Mouse (Mus musculus): ENCODE results near the gene Ank3. TPM values are rescaled to one million over a fixed set of nuclear protein-coding genes. Genes with fewer than 3 reads are reported as not detected.
"Not testable (repeated sequence)": the region's sequence is repeated elsewhere in the genome, so short reads cannot be mapped to it uniquely, and the experiment has no call there.

Gene Ank3
- total RNA-seq, 4 experiments from 2014 or later = 81.4 to 115 (median 89.6) TPM

- DNase-seq (ENCODE audit: low spot score in 2 of 2) = no peak
Measured at GRCm38 (mm10) chr10:69883935-69884680, 485.5 kb downstream of the Ank3 start.

- peak; percentile 24 to 25 for DNase-seq (ENCODE audit: low spot score in 2 of 2)
Measured at GRCm38 (mm10) chr10:69888399-69888798, 489.8 kb downstream of the Ank3 start.

- no peak for DNase-seq (ENCODE audit: low spot score in 2 of 2)
Measured at GRCm38 (mm10) chr10:69889779-69890178, 491.2 kb downstream of the Ank3 start.

DNA sequence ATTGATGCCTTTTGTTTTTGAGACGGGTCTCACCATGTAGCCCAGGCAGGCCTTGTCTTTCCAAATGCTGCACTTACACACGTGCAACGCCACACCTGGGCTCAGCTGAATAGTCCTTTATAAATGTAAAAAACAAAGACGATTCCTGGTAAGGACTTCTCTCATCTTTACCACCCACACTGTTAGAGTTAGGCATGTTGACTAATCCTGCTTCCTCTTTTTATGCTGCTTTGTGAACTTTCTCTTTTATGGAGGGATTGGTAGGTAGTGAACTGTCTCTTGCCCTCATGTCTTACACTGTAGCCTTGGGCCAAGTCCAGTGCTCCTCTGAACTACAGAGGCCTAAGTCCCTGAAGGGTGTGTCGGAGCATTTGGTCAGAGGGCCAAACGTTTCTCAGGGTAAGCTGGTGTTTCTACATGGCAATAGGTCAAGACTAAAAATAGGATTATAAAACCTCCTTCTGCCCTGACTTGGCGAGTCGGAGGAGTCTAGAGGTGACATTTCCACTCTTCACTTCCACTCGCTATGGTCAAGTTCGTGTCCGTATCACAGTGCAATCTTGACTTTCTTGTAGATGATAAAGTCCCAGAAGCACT lies 491.9 kb downstream of the Ank3 start:
- DNase-seq (ENCODE audit: low spot score in 2 of 2) = peak; percentile 18 to 42

- no peak for DNase-seq (ENCODE audit: low spot score in 2 of 2)
Measured at GRCm38 (mm10) chr10:69892162-69892561, 493.6 kb downstream of the Ank3 start.

DNA sequence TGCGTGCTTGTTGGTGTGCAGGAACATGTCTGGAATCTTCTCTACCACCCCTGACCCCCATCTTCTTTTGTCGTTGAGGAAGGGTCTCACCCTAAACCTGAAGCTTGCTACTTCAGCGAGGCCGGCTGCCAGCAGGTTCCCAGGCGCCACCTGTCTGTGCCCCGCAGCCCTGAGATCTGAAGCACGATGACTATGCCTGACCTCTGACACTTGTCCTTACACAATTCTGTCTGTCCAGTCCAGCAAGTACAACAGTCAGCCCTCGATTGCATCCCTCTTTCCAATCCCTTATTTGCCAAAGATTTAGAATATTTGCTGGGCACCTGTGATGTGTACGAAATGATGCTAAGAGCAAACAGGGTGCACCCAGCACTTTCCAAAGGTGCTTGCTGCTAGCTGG lies 497.0 kb downstream of the Ank3 start:
- no peak for DNase-seq (ENCODE audit: low spot score in 2 of 2)

- DNase-seq (ENCODE audit: low spot score in 2 of 2) = no peak
Measured at GRCm38 (mm10) chr10:69897927-69898326, 499.4 kb downstream of the Ank3 start.

- no peak for DNase-seq (ENCODE audit: low spot score in 2 of 2)
Measured at GRCm38 (mm10) chr10:69898821-69899220, 500.2 kb downstream of the Ank3 start.

GRCm38 (mm10) chr10:69899788-69900187 lies 501.2 kb downstream of the Ank3 start:
- DNase-seq (ENCODE audit: low spot score in 2 of 2) = no peak

DNA sequence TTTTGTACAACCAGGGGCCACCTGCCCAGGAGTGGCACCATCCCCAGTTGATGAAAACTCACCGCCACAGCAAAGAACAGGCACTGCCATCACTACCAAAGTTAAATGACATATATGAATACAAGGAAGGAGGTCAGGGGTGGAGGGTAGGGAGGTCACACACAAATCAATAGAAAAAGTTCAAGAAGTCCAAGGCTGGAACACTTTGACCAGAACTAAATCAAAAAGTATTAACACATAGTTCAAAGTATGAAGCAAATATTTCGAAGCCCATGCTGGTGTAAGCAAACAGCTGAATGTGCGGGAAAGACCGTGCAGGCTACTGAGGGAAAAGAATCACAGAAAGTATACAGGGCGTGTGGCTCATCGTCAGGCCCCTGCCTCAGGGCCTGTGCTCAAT lies 503.5 kb downstream of the Ank3 start:
- no peak for DNase-seq (ENCODE audit: low spot score in 2 of 2)

DNA sequence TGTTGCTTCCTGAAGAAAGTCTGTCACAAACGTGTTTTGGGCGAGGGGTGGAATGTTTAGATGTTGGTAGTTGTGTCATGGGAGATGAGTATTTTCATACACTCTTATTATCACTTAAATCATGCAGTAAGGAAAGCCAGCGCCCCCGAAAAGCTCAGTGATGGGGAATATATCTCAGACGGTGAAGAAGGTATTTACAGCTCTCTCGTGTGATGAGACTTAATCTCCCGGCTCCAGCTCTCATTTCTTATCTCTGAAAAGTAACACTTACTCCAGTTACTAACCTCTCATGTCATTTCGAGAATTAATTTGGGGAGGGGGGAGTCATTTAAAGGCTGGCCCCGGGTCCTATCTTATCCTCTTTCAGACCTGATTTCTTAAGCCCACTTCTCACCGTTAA lies 505.7 kb downstream of the Ank3 start:
- DNase-seq (ENCODE audit: low spot score in 2 of 2) = no peak

GRCm38 (mm10) chr10:69907795-69908764 lies 509.5 kb downstream of the Ank3 start:
- no peak for DNase-seq (ENCODE audit: low spot score in 2 of 2)

GRCm38 (mm10) chr10:69909856-69910255 lies 511.3 kb downstream of the Ank3 start:
- DNase-seq (ENCODE audit: low spot score in 2 of 2) = no peak

GRCm38 (mm10) chr10:69910304-69910703 lies 511.7 kb downstream of the Ank3 start:
- peak; percentile 41 to 63 for DNase-seq (ENCODE audit: low spot score in 2 of 2)

DNA sequence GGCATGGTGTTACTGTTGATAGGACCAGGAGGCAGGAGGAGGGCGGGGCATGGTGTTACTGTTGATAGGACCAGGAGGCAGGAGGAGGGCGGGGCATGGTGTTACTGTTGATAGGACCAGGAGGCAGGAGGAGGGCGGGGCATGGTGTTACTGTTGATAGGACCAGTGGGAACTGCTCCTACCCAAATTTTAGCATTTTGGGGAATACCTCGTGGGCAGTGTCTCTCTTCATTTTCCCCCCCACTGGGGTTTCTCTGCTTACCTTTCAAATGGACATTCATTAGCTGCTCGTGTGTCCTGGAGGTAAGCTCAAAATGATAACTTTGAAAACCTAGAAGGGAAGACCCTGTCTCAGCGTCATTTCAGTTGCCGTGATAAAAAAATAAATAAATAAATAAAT lies 512.2 kb downstream of the Ank3 start:
- DNase-seq (ENCODE audit: low spot score in 2 of 2) = not testable (repeated sequence)

- no peak for DNase-seq (ENCODE audit: low spot score in 2 of 2)
Measured at GRCm38 (mm10) chr10:69915566-69915965, 517.0 kb downstream of the Ank3 start.

- no peak for DNase-seq (ENCODE audit: low spot score in 2 of 2)
Measured at GRCm38 (mm10) chr10:69916205-69916604, 517.6 kb downstream of the Ank3 start.

- DNase-seq (ENCODE audit: low spot score in 2 of 2) = peak; percentile 29 to 58
Measured at GRCm38 (mm10) chr10:69916689-69917435, 518.3 kb downstream of the Ank3 start.

GRCm38 (mm10) chr10:69917711-69918110 lies 519.1 kb downstream of the Ank3 start:
- no peak for DNase-seq (ENCODE audit: low spot score in 2 of 2)

DNA sequence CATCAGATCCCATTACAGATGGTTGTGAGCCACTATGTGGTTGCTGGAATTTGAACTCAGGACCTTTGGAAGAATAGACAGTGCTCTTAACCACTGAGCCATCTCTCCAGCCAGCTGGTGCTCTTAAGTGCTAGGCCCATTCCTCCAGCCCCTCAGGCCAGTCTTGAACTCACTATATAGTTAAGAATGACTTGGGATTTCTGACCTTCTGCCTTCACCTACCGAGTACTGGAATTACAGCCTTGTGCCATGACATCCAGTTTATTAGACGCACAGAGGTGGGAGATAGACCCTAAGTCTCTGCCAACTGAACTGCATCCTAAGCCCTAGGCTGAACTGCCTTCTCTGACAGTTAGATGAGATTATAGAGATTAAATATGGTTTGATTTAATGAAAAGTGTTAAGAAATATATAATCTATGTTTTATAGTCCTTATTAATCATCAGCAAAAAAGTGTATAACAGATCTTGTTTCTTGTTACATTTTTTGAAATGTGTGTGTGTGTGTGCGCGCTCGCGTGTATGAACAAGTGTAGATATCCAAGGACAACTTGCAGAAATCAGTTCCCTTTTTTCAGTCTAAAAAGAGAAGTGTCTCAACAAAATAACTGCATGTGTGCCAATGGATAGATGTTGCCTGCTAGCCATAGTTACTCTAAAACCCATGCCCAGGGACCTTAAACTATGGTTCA lies 520.0 kb downstream of the Ank3 start:
- DNase-seq (ENCODE audit: low spot score in 2 of 2) = no peak

DNA sequence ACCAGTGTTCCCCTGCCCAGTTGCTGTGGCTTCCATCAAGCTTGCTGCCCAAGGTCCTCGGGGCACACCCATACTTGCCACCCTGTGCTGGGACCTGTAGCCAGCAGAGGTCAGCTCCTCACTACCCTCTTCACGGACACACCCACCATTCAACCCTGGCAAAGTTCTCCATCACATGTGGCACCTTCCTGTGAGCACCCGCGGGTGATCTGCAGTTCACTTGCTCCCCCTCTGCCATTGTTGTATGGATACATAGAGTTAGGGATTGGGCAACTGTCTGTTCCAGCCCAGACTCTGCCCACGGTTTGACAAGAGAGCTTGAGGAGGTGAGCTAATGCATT lies 520.5 kb downstream of the Ank3 start:
- no peak for DNase-seq (ENCODE audit: low spot score in 2 of 2)
